Mouse (Mus musculus) forebrain, embryonic 11.5 days (tissue): ENCODE measurements around the gene Mylip. TPM values are rescaled to one million over a fixed set of nuclear protein-coding genes. Genes with fewer than 3 reads are reported as not detected.

Experiments used
- ATAC-seq: fragments of 200-750 bp; cut with Nextera tagmentation; replicated peaks from 2 replicates; pipeline ENCODE4 v1.8.0; 2017; ENCODE audit warnings: moderate TSS enrichment; ENCODE audit not compliant: low FRiP score
- DNase-seq: peaks from one replicate; pipeline ENCODE4 v3.0.0-alpha.2; 2017; ENCODE audit warnings: low spot score
- H3K27ac ChIP-seq: fragments of 300-500 bp; sonication (generic); 2 replicates; pipeline ENCODE4 v1.5.1; 2014; ENCODE audit warnings: low read depth, low read length
- H3K27me3 ChIP-seq: fragments of 300-500 bp; sonication (generic); 2 replicates; pipeline ENCODE4 v1.6.1; 2014; ENCODE audit warnings: mild to moderate bottlenecking, low read length, mixed read lengths; ENCODE audit not compliant: control insufficient read depth, insufficient read depth
- H3K36me3 ChIP-seq: fragments of 300-500 bp; sonication (generic); 2 replicates; pipeline ENCODE4 v1.6.1; 2014; ENCODE audit warnings: mild to moderate bottlenecking, low read length, moderate library complexity, mixed read lengths; ENCODE audit not compliant: control insufficient read depth, insufficient read depth
- H3K4me1 ChIP-seq: fragments of 300-500 bp; sonication (generic); replicated peaks from 2 replicates; pipeline ENCODE4 v1.6.1; 2014; ENCODE audit warnings: low read length, mixed read lengths; ENCODE audit not compliant: control insufficient read depth, insufficient read depth
- H3K4me2 ChIP-seq: fragments of 300-500 bp; sonication (generic); 2 replicates; pipeline ENCODE4 v1.6.1; 2014; ENCODE audit warnings: low read depth, mild to moderate bottlenecking, low read length, moderate library complexity, mixed read lengths; ENCODE audit not compliant: severe bottlenecking
- H3K4me3 ChIP-seq: fragments of 300-500 bp; sonication (generic); 2 replicates; pipeline ENCODE4 v1.5.1; 2014; ENCODE audit warnings: low read depth, low read length
- H3K9ac ChIP-seq: fragments of 300-500 bp; sonication (generic); 2 replicates; pipeline ENCODE4 v1.6.1; 2014; ENCODE audit warnings: low read length
- H3K9me3 ChIP-seq: fragments of 300-500 bp; sonication (generic); 2 replicates; pipeline ENCODE4 v1.6.1; 2016; ENCODE audit warnings: low read length, mixed read lengths; ENCODE audit not compliant: control insufficient read depth
- WGBS: fragments of 180-500 bp; shearing (Covaris S2); extraction: QIAGEN DNeasy Blood & Tissue Kit; methylation state at CpG from one replicate; pipeline ENCODE4 v1.1.7; 2014; 5-methylcytosine and 5-hydroxymethylcytosine counted together
- polyA plus RNA-seq: library from polyadenylated mRNA; unstranded; fragments of >200 nt; fragmentation: Nextera tagmentation; extraction: Ambion mirVana; gene quantifications from 2 replicates; pipeline ENCODE4 v1.2.1, GENCODE M21; 2014

Gene Mylip
- polyA plus RNA-seq, 1 experiment from 2014 or later: 4.9 TPM

DNA sequence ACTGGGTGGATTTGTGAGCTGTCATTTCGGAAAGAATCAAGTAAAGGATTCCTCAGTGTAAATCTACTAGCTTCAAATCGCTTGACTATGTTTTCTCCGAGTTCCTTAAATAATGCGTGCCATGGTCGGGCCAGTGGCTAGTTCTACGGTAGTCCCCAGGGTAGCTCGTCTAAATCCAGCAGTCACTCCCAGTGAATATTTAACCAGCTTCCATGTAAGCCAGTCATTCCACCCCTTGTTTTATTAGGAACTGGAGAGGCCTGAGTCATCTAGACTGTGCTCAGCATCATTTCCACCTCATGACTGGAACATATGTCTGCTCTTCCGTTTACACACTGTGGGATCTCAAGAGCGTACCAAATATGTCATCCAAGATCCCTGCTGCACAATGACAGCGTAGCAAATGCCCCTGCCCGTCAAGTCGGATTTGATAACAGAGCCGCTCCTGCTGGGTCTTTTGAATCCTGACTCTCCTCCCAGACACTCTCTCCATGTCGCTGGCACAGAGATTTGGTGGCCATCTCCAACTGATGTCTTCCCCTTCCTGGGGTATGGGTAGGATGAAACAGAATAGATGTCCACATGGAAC lies 71.9 kb downstream of the Mylip start:
- Histone ChIP-seq H3K9me3 (no peaks in the 10 kb centered on the region), H3K4me2 (no peak overlapping the region), H3K9ac (no peak overlapping the region), H3K4me3 (no peak overlapping the region), H3K4me1 (no peaks in the 10 kb centered on the region), H3K36me3 (no peaks in the 10 kb centered on the region), H3K27ac (no peak overlapping the region), H3K27me3 (no peaks in the 10 kb centered on the region)
- WGBS: 89% methylated on average over 14 of the region's 14 CpGs
- DNase-seq (no peak), ATAC-seq (no peak)

Other genes starting within 250 kb of the Mylip start
- gene Gmpr, start 117.7 kb downstream of the Mylip start, polyA plus RNA-seq: 20.3 and 20.5 TPM in 2 replicates